Mouse (Mus musculus) ZHBTc4 (cell line): Measurements from ENCODE around the gene Hoxa13.

Experiments
- DNase-seq: peaks from one replicate; pipeline ENCODE4 v3.0.0-alpha.2; 2011; ENCODE audit warnings: low read depth, low spot score

Hoxa13 gene

DNA sequence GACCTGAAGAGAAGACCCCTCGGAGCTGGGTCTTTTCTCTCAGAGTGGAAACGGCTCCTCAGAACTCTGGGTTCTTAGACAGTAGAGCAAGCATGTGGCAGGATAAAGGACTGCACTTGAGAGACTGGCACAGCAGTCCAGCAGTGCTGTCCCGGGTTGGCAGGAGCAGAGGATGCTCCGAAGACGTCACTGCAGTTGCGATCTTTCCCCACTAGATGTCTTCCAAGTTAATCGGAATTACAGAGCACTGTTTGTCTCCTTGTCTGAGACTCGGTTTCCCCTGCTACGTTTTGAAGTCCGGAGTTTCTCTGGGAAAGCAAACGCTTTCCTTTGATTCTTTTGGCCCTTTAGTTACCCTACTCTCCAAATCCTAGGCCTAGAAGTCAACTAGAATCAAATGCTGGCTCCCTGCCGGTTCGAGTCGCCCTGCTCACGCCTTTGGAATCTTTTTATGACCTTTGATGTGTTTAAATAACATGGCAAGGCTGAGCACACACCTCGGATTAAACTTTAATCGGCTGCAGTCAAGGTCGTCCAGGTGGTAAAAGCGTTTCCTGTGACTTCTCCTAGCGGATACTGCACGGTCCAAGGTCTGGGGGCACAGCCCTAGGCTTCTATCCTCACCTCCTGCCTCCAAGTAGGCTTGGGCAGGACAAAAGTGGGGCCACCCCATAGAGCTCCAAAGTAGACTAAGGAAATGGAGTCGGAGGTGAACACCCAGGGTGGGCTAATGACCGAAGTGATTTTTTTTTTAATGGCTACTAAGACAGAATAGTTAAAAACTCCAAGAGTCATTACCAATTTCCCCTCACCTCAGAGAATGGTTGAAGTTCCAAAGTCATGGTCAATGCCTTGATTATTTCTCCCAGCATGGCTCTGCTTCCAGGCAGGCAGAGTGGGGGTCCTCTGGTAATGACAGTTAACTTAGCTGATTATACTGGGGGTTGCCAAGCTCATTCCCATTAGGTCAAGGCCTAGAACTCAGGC is 10.1 kb upstream of the Hoxa13 start:
- peak; percentile 73 for DNase-seq

DNA sequence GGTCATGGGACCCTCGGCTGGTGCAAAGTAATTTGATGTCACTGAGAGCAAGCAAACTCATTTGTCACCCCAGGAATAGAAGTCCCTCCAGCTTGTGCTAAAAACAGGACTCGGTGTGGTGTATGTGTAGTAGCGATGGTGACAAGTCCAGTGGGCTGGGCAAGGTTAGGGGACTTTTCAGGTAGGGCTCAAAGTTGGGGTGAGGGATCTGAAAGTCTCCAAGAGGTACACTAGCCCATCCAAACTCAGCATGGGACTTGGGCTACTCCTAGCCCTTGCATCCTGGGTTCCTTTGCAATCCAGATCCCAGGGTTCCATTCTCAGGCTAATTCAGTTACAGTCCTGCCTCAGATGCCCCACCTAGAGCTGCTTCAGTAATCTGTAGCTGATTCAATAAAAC is 8.1 kb upstream of the Hoxa13 start:
- DNase-seq: no peak

DNA sequence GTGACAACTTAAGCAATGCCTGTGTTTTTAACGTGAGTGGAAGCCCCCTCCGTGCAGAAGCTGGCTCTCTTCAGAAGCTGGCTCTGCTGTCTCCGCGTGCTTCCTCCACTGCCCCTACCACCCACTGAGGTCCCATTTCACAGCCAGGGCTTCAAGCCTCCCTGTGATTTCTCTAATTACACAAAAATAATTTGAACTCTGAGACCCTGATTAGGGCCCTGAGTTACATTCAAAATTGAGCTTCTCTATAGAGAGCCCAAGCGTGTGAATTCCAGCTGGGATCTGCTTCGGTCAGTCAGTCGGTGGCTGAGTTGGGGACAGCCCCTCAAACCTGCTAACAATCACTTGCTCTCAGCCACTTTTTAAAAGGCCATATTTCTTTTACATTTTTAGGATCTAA is 7.7 kb upstream of the Hoxa13 start:
- no peak for DNase-seq

DNA sequence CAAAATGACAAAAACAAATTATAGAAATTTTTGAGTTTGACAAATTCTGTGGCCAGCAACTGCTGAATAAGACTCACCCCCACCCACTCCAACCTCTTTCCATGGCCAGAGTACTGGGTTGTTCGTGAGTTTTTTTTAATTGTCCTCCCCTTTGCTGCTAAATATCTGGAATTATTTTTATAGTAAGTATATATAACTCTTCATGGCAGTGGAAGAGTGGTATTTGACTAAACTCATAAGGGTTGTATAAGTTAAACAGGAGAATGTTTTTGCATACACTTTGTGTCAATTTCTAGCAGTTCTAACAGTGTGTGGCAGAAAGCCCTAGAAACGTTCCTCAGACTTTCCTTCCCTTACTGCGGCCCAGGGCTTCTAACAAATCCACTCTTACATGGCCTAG is 7.0 kb upstream of the Hoxa13 start:
- no peak for DNase-seq

DNA sequence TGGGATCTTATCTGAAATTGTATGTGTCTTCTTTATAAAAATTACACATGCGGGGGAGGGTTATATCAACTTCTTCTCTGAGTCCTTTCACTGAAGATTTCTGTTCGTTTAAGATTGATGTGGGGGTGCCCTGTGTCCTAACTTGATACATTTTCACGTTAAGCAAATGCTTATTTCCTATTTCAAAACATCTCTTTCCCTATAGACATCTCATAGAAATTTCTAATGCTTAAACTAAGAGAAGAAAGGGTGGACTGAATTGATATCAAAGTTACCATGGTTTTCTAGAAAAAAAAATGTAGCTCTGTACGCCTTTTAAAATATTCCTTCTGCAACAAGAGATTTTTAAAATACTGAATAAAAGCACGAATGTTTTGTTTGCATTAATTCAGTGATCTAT is 6.5 kb upstream of the Hoxa13 start:
- DNase-seq: no peak

DNA sequence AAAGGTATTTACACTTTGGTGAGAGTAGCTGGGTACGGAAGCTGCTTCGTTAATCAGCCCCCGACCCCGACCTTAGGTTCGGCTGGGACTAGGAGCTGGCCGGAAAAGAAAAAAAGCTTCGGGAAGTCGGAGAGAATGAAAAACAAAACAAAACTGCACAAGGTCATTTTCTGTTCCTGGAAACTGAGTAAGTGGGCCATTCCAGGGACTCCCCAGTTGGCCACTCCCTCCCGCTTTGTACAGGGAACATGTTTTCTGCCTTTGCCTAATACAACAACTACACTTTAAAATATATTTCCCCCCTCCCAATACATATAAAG is 5.9 kb upstream of the Hoxa13 start:
- no peak for DNase-seq

DNA sequence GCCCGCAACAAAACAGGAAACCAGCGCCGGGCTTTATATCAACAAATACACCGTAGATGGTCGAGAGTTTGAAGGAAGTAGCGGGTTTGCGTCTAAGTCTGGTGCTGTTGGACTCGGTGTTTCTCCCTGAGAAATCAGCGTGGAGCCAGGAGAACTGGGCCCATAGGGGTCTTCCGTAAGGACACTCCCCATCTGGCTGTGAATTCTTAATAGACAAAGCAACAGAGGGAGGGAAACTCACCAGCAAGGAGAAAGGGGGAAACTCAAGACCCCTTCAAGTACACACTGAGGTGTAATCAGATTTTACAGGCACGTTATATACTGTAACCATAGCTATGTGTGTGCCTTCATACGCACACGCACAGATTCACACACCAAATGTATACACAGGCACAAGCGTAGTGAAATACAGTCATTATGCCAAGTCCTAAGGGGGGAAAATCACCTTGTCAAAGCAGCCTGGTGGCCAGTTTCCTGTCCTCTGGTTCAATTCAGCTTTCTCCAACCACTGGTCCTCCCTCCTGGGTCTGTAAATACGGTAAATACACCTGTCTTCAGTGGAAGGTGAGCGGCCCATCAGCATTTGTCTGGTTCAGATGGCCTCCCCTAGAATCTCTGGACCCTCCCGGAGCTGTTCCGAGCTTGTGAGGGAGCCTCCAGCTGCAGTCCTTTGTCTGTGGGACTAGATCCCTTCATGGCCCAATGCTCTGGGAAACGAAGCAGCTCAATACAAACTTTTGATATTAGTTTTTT is 5.4 kb upstream of the Hoxa13 start:
- no peak for DNase-seq

DNA sequence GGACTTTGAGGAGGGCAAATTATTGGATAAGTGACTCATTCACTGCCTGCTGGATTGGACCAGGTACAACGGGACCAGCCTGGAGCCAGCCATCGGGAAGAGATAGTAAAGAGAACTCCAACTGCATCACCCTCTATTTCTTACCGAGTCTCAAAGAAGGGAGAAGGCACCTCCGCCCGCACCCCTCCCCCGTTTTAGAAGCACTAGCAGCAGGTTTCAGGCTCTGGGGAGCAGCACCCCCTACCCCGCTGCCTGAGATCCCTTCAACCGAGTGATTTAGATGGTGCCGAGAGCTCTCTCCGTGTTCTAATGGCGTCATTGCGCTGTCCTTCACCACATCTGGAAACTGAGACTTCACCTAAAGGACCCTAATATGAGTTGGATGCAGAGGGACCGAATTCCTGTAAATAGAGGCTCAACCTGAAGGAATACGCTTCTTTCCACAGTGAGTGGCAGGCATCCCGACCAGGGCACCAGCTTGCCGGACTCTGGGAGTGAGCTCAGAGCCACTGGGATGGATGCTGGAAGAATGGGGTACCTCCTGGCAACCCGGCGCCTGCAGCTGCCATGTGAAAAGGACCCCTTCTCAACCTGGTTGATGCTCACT is 4.7 kb upstream of the Hoxa13 start:
- no peak for DNase-seq

DNA sequence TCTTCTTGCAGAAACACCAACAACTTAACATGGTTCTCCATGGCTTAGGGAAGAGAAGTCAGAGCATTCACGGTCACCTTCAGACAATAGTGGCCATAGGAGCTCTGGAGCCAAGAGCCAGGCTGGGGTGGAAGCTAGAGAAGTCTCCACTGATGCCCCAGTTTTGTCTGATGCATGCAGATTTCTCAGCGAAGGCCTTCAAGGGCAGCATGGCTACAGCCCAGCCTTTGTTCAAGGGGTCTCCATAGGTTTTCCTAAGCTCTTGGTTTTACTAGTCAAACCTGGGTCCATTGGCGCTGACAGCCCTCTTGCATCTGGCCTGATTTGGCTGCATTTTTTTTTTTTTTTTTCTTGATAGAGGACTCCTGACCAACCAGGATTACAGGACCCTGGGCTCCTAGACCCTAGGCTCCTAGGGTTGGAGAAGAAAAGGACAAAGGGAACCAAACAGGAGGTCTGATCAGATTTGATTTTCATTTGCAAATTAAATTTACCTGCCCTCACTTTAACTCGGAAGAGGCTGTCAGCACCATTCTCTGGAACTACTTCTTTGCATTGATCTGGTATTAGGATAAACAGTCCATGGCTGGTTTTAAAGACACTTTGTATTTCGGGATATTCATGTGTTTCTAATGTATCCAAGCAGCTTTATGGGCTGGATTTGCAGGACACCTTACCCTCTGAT is 3.6 kb upstream of the Hoxa13 start:
- no peak for DNase-seq

DNA sequence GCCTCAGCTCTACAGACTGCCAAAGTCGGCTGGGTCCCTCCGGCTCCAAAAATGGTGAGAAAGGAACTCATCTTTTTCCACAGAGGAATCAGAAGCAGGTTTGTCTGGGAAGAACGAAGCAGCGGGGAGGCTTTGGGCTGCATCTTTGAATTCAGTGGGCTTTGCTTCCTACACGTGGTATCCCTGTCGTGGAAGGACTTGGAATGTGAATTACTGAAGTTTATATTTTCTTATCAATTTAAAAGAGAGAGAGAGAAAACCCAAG is 2.6 kb upstream of the Hoxa13 start:
- no peak for DNase-seq

DNA sequence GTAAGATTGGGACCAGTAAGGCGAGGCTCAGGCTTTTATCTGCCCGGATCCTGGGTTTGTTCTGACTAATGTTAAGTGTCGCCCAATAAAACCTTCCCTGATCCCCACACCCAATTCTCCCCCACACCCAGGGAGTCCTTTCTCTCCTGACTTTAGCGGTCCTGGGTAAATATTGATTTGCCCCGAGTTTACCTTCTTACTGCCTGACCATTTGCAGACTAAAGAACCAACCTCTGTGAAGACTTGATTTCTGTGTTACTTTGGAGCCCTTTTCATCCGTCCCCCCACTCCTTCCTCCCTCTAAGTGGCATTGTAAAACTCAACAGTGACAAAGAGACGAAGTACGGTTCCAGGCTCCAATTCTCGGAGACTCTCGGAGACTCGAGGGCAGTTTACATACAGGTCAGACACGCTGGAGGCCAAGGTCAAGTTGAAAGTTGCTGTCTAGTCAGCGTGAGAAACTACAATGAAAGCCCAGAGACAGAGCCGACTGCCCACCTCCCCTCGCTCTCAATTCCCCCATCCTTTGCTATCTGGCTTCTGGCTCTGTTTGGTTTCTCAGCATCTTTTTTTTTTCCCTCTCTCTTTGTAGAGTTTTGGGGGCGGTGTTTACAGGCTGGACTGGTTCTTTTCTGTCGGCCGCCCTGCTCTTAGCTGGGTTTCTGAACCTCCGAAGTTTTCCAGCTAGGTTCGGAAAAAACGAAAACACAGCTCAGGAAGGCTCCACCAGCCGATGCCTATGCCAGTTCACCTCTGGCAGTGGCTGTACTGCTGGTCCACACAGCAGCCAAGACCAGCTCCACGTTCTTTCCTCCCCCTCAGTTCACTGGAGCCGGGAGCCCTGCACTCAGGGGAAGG is 2.0 kb upstream of the Hoxa13 start:
- peak; percentile 41 for DNase-seq

DNA sequence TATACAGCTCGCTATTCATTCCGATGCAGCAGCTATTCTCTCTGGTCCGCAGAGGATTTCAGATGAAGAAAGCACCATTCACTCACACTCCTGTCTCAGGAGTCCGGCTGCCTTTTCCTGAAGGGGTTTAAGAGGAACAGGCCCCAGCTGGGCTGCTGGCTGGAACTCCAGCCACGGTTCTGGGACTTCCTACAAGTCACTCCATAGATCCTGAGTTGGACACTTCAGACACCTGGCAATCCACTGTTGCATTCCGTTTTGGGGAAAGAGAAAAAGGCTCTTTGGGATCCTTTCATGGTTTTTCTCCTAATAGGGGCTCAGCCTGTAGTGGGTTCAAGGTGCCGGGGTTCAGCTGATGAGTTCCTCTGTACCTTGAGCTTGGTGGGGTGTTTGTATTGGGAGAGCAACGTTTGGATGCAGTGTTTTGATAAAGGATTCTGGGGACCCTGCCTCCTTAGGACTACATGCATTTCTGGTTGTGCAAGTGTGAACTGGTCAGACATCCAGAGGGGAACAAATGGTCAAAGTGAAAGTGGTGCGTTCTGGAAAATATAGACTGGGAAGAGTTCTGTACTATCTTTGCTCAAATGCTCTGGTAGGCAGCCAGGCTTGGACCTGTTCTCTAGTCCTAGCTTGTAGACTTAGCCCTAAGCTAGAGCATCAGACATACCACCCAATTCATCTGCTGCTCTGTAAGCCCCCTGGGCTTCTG is 1.2 kb upstream of the Hoxa13 start:
- no peak for DNase-seq

DNA sequence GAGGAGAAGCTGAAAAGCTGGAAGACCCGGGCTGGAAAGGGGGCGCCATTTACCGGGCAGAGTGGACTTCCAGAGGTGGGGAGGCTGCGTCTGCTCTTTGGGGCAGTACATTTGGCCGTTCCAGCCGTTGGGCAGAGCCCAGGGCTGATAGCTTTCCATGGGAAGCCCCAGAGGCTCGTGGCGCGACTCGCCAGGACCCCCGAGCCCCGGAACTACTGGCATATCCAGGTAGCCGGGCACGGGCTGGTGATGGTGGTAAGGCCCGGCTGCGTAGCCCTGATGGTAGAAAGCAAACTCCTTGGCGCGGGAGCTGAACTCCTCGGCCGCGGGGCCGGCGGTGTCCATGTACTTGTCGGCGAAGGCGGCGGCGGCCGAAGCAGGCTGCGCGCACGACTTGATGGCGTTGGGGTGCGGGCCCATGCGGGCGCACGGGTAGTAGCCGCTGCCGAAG is 844 bp downstream of the Hoxa13 start:
- DNase-seq: peak; percentile 62

DNA sequence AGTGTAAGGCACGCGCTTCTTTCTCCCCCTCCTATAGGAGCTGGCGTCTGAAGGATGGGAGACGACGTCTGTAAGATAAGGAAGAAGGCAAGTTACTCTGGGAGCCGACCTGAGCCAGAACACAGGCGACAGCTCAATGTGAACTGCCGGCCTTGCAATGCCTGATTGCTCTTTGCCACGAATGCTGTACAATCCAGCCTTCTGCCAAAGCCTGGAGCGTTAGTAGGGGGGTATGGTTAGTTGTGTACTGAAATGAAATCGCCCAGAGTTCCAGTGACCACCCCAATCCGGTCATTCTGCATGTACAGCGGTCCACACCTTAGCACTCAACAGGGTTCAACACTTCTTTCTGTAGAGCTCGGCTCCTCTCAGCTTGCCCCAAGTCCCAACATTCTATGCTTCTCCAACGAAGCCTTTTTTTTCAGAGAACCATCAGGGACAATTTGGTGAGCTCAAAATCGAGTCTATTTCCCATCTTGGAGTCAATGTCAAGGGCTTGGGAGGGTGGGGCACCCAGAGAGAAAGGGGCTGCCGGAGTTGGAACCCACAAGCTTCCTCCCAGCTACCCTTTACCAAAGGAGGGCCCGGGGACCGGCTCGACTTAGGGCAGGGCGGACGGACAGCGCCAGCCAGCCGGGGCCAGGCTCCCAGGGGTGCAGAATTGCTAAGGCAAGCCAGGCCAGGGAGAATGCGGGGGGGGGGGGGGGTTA is 1.4 kb downstream of the Hoxa13 start:
- DNase-seq: peak; percentile 62

DNA sequence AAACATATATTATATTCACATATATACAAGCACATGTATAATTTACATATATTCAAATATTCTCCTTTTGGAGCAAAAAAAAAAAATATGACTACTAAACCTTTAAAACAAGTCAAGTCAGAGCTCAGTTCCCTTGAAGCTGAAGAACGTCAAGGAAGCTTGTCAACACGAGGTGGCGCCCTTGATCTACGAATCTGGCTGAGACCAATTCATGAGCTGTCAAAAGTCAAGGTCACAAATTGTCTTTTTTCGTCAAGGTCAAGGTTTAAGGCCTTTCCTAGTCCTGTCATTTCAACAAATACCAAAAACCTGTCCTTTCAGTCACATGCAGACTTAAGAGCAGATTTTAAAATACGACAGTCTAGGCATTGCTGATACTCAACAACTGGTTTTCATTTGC is 3.7 kb downstream of the Hoxa13 start:
- DNase-seq: peak; percentile 78

DNA sequence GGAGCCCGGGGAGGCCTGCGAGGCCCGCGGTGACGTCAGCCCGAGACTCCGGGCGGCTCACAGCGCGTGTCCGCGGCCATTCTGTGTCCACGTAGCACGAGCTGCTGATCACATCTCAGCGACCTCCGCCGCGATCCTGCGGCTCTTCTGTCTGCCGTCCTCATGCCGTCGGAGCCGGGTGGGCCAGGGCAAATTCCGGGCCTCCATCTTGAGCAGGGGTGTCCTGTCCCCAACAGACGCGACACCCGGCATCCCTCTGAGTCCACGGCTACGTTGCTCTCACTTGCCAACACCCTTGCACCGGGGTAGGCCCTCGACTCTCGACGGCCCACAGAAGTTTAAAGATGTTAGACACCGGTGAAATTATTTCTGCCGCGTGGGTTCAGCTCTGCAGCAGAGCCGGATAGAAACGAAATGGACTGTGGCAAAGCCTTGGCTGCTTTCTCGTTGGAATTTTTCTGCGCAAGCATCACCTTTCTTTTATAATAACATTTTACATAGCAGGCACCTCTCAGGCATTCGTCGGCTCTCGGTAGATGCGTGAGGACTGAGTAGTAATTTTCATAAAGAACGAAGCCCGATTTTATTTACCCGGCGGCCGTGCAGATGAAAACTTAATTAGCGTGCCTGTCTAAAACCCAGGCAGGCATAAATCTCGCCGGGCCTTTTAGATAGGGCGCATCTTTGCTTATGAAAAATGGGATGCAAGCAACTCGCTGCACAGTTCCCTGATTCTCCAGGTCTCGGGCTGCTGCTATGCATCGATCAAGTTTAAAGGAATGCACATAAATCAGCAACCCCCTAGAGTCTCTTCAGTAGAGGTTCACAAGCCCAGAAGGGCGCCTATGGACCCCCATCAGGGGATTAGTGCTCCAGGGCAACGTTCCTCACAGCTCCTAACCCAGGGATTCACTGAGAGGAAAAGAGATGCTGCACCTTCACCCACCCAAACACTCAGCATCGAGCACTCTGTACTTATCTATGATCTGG is 6.9 kb downstream of the Hoxa13 start:
- peak; percentile 57 for DNase-seq

DNA sequence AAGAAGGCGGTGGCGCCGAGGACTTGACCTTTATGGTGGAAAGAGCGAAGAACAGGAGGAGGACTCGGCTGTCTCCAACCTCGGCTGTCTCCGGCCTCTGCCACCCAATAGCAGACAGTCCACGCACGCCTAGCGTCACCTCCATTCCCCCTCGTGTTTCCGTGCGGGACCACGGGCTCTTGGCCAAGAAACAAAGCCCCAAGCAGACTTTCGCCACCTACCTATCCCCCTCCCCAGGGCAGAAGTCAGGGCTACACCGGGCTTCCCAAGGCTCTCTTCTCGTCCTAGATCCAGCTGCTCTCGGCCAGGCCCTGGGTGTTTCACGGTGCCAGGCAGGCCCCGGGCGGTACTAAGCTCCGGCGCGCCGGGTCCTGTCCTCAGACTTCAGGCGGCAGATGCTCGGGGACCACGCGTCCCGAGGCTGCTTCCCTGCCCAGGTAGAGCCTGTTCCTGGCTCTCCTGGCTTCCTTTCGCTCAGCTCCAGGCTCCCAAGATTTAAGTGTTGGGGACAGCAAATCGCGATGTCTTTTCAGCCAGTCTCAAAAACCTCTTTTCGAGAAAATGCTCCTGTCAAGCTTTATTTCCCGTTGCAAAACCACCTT is 7.8 kb downstream of the Hoxa13 start:
- peak; percentile 70 for DNase-seq
